8 mouse cellular contexts compared by ENCODE assay signal in genomic region chr5:115572679-115573535, GRCm38 (mm10). TPM values are rescaled to one million over a fixed set of nuclear protein-coding genes. Genes with fewer than 3 reads are reported as not detected.
DNase-seq lines count a peak whose midpoint lies in the region; ATAC-seq lines count a peak whose summit lies in the region.

No protein-coding gene starts in this region.

- peak overlapping the region; percentile 77 for H3K27ac ChIP-seq in heart, embryonic 11.5 days (ENCODE audit: low read depth, low read length)

- peaks cover 13% of the 10 kb centered on the region for H3K4me1 ChIP-seq in heart, embryonic 11.5 days (ENCODE audit: control insufficient read depth, insufficient read depth, low read length)

- peaks cover 30% of the 10 kb centered on the region for H3K36me3 ChIP-seq in heart, embryonic 11.5 days (ENCODE audit: control insufficient read depth, insufficient read depth, low read length)

- H3K9me3 ChIP-seq in heart, embryonic 11.5 days (replicated peaks; ENCODE audit: control insufficient read depth, low read length): no peaks in the 10 kb centered on the region

- H3K4me2 ChIP-seq in heart, embryonic 11.5 days: no peak overlapping the region

- no peaks in the 10 kb centered on the region for H3K27me3 ChIP-seq in heart, embryonic 11.5 days (ENCODE audit: control insufficient read depth, insufficient read depth, low read length)

- peak; percentile 34 for DNase-seq in layer of hippocampus, adult 11-12 months (ENCODE audit: low spot score)
- DNase-seq in layer of hippocampus, postnatal 25 days (ENCODE audit: extremely low spot score in 1 of 2, low spot score in 1 of 2): no peak
- peak; percentile 81 for DNase-seq in brain, adult 2 months (ENCODE audit: low read depth, low spot score)
- DNase-seq in kidney, postnatal 25 days: peak; percentile 77 to 89
- peak; percentile 84 for DNase-seq in lung, postnatal 36 days
- DNase-seq in cerebellum, adult 9-10 months: no peak
- DNase-seq in thymus, postnatal 36 days: no peak

- WGBS in heart, embryonic 11.5 days (ENCODE audit: insufficient replicate concordance): 53% methylated on average over 17 of the region's 17 CpGs

- 0 out of 2 replicates have a peak overlapping the region, but pooled peaks have one; percentile 4 for H3K9ac ChIP-seq in heart, embryonic 11.5 days (ENCODE audit: low read depth, low read length)

- ATAC-seq in heart, embryonic 11.5 days (replicated peaks; ENCODE audit: insufficient number of reproducible peaks, low FRiP score, low TSS enrichment): 0 out of 2 replicates have a peak, but pooled peaks have one; percentile 64

- no peak overlapping the region for H3K4me3 ChIP-seq in heart, embryonic 11.5 days (ENCODE audit: low read depth, low read length)

RNA-seq across cellular contexts. Expression of gene Gcn1l1, which starts 7.9 kb away (rescaled TPM):
- total RNA-seq in layer of hippocampus, postnatal 25 days (2021): 10 to 100 TPM; 65.8 to 79.7 TPM
- 29.7 and 33.5 TPM in 2 replicates for polyA plus RNA-seq in heart, embryonic 11.5 days (2014; fragmentation: Nextera tagmentation; extraction: Ambion mirVana)

RNA-seq across cellular contexts. Expression of gene Rplp0, which starts 13.6 kb away (rescaled TPM):
- total RNA-seq in layer of hippocampus, postnatal 25 days (2021): 100 to 1,000 TPM; 251 to 264 TPM
- 1,182 and 1,275 TPM in 2 replicates for polyA plus RNA-seq in heart, embryonic 11.5 days (2014; fragmentation: Nextera tagmentation; extraction: Ambion mirVana)

RNA-seq across cellular contexts. Expression of gene Rab35, which starts 58.8 kb away (rescaled TPM):
- total RNA-seq in layer of hippocampus, postnatal 25 days (2021): 10 to 100 TPM; 87.5 to 96.9 TPM
- 19.2 and 20.1 TPM in 2 replicates for polyA plus RNA-seq in heart, embryonic 11.5 days (2014; fragmentation: Nextera tagmentation; extraction: Ambion mirVana)

Comparison
In these comparisons a context has a peak if more than half of its experiments do, and no peak if none do; other contexts are left out.
1. DNase-seq: peak in layer of hippocampus, adult 11-12 months (single experiment), brain, adult 2 months (single experiment), kidney, postnatal 25 days (2 of 2) and lung, postnatal 36 days (single experiment); none in layer of hippocampus, postnatal 25 days (0 of 2), cerebellum, adult 9-10 months (single experiment) and thymus, postnatal 36 days (0 of 2).